Mouse (Mus musculus) erythroid progenitor cell, adult 5-6 weeks (primary cell): ENCODE measurements around the gene Tspan9. TPM values are rescaled to one million over a fixed set of nuclear protein-coding genes. Genes with fewer than 3 reads are reported as not detected.

Experiments
- ATAC-seq: replicated peaks from 2 replicates; pipeline ENCODE4 v1.8.0; 2016; ENCODE audit warnings: moderate number of reproducible peaks, mild to moderate bottlenecking, moderate TSS enrichment, inconsistent platforms; ENCODE audit not compliant: poor library complexity, low FRiP score, severe bottlenecking
- total RNA-seq, 2 experiments: library from RNA; stranded (forward) in 1 of 2; stranded (reverse) in 1 of 2; fragments of 150-400 nt in 1 of 2; fragments of 186-747, 209-891 nt in 1 of 2; gene quantifications; 2 replicates each; pipeline versions ENCODE4 v1.2.3 to v1.2.4; 2015 to 2017; ENCODE audit warnings: low replicate concordance in 2 of 2

Gene Tspan9
- not detected in 2 replicates for total RNA-seq (2015; ENCODE audit: low replicate concordance)
- 0.39 TPM in 1 of 2 replicates, not detected in the other for total RNA-seq (2017; ENCODE audit: low replicate concordance)

- 0 out of 2 replicates have a peak, but pooled peaks have one; percentile 14 for ATAC-seq
Observed at GRCm38 (mm10) chr6:128143390-128144020, at the start of gene Tspan9. Tspan9 (minus strand) TSS chr6:128143594.

GRCm38 (mm10) chr6:128183521-128183920 is 40.1 kb upstream of the Tspan9 start:
- no peak for ATAC-seq

- ATAC-seq: no peak
Observed at GRCm38 (mm10) chr6:128181176-128181575, 37.8 kb upstream of the Tspan9 start.

- ATAC-seq: no peak
Observed at GRCm38 (mm10) chr6:128179651-128180050, 36.3 kb upstream of the Tspan9 start.

GRCm38 (mm10) chr6:128179247-128179646 is 35.9 kb upstream of the Tspan9 start:
- ATAC-seq: no peak

GRCm38 (mm10) chr6:128178681-128179080 is 35.3 kb upstream of the Tspan9 start:
- no peak for ATAC-seq

- ATAC-seq: no peak
Observed at GRCm38 (mm10) chr6:128168785-128169679, 25.6 kb upstream of the Tspan9 start.

GRCm38 (mm10) chr6:128165564-128165963 is 22.2 kb upstream of the Tspan9 start:
- ATAC-seq: no peak

GRCm38 (mm10) chr6:128164632-128165031 is 21.2 kb upstream of the Tspan9 start:
- no peak for ATAC-seq

- no peak for ATAC-seq
Observed at GRCm38 (mm10) chr6:128159092-128159491, 15.7 kb upstream of the Tspan9 start.

GRCm38 (mm10) chr6:128158031-128158430 is 14.6 kb upstream of the Tspan9 start:
- ATAC-seq: no peak

- ATAC-seq: no peak
Observed at GRCm38 (mm10) chr6:128156476-128156875, 13.1 kb upstream of the Tspan9 start.

- ATAC-seq: no peak
Observed at GRCm38 (mm10) chr6:128155935-128156334, 12.5 kb upstream of the Tspan9 start.

- ATAC-seq: no peak
Observed at GRCm38 (mm10) chr6:128145765-128146164, 2.4 kb upstream of the Tspan9 start.

- no peak for ATAC-seq
Observed at GRCm38 (mm10) chr6:128142369-128143278, 770 bp downstream of the Tspan9 start.

GRCm38 (mm10) chr6:128140724-128141123 is 2.7 kb downstream of the Tspan9 start:
- ATAC-seq: no peak

- no peak for ATAC-seq
Observed at GRCm38 (mm10) chr6:128137855-128138254, 5.5 kb downstream of the Tspan9 start.

GRCm38 (mm10) chr6:128136654-128137053 is 6.7 kb downstream of the Tspan9 start:
- no peak for ATAC-seq

- ATAC-seq: no peak
Observed at GRCm38 (mm10) chr6:128135459-128135858, 7.9 kb downstream of the Tspan9 start.

- ATAC-seq: no peak
Observed at GRCm38 (mm10) chr6:128135006-128135405, 8.4 kb downstream of the Tspan9 start.
